Mouse (Mus musculus) heart, embryonic 12.5 days (tissue): ENCODE data around the gene Cotl1. TPM values are rescaled to one million over a fixed set of nuclear protein-coding genes. Genes with fewer than 3 reads are reported as not detected.

ENCODE experiments used
- ATAC-seq: fragments of 200-750 bp; cut with Nextera tagmentation; 2 replicates; pipeline ENCODE4 v1.8.0; 2017; ENCODE audit warnings: moderate TSS enrichment, moderate library complexity; ENCODE audit not compliant: insufficient number of reproducible peaks, low FRiP score
- H3K27ac ChIP-seq: fragments of 300-500 bp; sonication (generic); 2 replicates; pipeline ENCODE4 v1.5.1; 2016; ENCODE audit warnings: mild to moderate bottlenecking, moderate library complexity; ENCODE audit not compliant: poor library complexity, severe bottlenecking
- H3K27me3 ChIP-seq: fragments of 300-500 bp; sonication (generic); replicated peaks from 2 replicates; pipeline ENCODE4 v1.6.1; 2016; ENCODE audit warnings: mild to moderate bottlenecking, moderate library complexity
- H3K36me3 ChIP-seq: fragments of 300-500 bp; sonication (generic); 2 replicates; pipeline ENCODE4 v1.6.1; 2016; ENCODE audit warnings: mild to moderate bottlenecking, moderate library complexity
- H3K4me1 ChIP-seq: fragments of 300-500 bp; sonication (generic); replicated peaks from 2 replicates; pipeline ENCODE4 v1.6.1; 2016; ENCODE audit warnings: mild to moderate bottlenecking
- H3K4me2 ChIP-seq: fragments of 300-500 bp; sonication (generic); 2 replicates; pipeline ENCODE4 v1.6.1; 2016; ENCODE audit warnings: mild to moderate bottlenecking, moderate library complexity
- H3K4me3 ChIP-seq: fragments of 300-500 bp; sonication (generic); 2 replicates; pipeline ENCODE4 v1.5.1; 2016; ENCODE audit warnings: mild to moderate bottlenecking
- H3K9ac ChIP-seq: fragments of 300-500 bp; sonication (generic); 2 replicates; pipeline ENCODE4 v1.6.1; 2016; ENCODE audit warnings: mild to moderate bottlenecking, moderate library complexity
- H3K9me3 ChIP-seq: fragments of 300-500 bp; sonication (generic); replicated peaks from 2 replicates; pipeline ENCODE4 v1.6.1; 2016; ENCODE audit warnings: mild to moderate bottlenecking, moderate library complexity
- WGBS: fragments of 180-500 bp; shearing (Covaris S2); methylation state at CpG from one replicate; pipeline ENCODE4 v1.1.7; 2016; 5-methylcytosine and 5-hydroxymethylcytosine counted together
- polyA plus RNA-seq: library from polyadenylated mRNA; unstranded; fragments of >200 nt; fragmentation: Nextera tagmentation; extraction: Ambion mirVana; gene quantifications from 2 replicates; pipeline ENCODE4 v1.2.1, GENCODE M21; 2016

Gene Cotl1
- polyA plus RNA-seq, 1 experiment from 2014 or later: 40.6 TPM

DNA sequence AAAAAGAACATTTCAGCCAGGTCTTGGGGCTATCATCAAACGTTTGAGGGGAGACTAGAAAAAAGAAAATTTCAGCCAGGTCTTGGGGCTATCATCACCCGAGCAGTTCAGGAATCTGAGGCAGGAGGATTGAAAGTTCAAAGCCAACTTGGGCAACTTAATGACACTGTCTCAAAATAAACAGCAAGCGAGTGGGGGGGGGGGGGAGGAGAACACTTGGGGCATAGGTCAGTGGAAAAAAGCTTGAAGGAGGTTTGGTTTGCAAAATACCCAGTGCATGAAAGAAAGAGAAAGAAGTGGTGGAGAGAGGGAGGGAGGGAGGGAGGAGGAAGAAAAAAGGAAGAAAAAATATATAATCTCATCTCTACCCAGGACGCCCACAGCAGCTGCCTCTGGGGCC, 53.0 kb downstream of the Cotl1 start:
- no peak for ATAC-seq

DNA sequence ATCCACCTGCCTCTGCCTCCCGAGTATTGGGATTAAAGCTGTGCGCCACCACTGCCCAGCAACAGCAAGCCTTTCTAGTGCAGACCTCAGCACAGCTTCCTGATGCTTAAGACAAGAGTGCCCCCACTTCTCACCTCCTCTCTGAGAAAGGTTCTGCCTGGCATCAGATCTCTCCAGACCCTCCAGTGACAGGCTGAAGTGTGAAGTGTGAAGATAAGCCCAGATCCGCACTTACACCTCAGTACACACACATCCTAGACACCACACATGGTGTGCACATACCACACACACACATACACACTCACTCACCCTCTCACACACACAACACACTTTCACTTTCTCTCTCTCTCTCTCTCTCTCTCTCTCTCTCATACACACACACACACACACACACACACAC, 53.5 kb downstream of the Cotl1 start:
- H3K9me3 ChIP-seq: no peaks in the 10 kb centered on the region
- no peak overlapping the region for H3K4me2 ChIP-seq
- no peak overlapping the region for H3K4me3 ChIP-seq
- no peak overlapping the region for H3K9ac ChIP-seq
- H3K4me1 ChIP-seq: peaks cover 30% of the 10 kb centered on the region
- H3K36me3 ChIP-seq: no peaks in the 10 kb centered on the region
- no peak for ATAC-seq
- peaks cover 19% of the 10 kb centered on the region for H3K27me3 ChIP-seq
- H3K27ac ChIP-seq: no peak overlapping the region
- WGBS: 44% methylated on average over 3 of the region's 3 CpGs

More for the DNA sequence above, 53.0 kb downstream of the Cotl1 start:
- Histone ChIP-seq H3K4me2 (no peak overlapping the region), H3K4me3 (no peak overlapping the region), H3K36me3 (no peaks in the 10 kb centered on the region), H3K9ac (no peak overlapping the region), H3K9me3 (no peaks in the 10 kb centered on the region), H3K27me3 (peaks cover 19% of the 10 kb centered on the region), H3K27ac (no peak overlapping the region), H3K4me1 (peaks cover 35% of the 10 kb centered on the region)
- WGBS: 50% methylated on average over 4 of the region's 4 CpGs

GRCm38 (mm10) chr8:119785764-119786405, 54.5 kb downstream of the Cotl1 start:
- Histone ChIP-seq H3K9ac (no peak overlapping the region), H3K4me1 (peaks cover 21% of the 10 kb centered on the region), H3K4me3 (no peak overlapping the region), H3K27me3 (peaks cover 19% of the 10 kb centered on the region), H3K9me3 (no peaks in the 10 kb centered on the region), H3K36me3 (no peaks in the 10 kb centered on the region), H3K27ac (no peak overlapping the region), H3K4me2 (no peak overlapping the region)
- WGBS: 64% methylated on average over 18 of the region's 18 CpGs
- no peak for ATAC-seq

DNA sequence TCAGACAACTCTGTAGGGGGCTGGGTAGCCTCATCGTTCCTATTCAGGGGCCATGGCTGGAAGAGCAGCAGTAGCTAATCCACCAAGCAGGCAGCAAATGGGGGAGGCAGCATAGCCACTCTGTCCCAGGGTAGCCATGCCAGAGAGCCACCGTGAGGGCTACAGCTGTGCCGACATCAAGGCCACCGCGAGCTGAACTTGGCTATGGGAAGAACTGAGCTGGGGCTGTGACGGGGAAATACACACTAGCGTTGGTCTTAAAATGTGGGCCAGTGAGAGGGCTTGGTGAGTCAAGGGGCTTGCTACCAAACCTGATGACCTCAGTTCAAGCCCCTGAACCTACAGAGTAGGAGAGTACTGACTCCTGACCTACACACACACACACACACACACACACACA, 55.7 kb downstream of the Cotl1 start:
- H3K9ac ChIP-seq: no peak overlapping the region
- peaks cover 16% of the 10 kb centered on the region for H3K4me1 ChIP-seq
- ATAC-seq: no peak
- H3K9me3 ChIP-seq: no peaks in the 10 kb centered on the region
- peaks cover 22% of the 10 kb centered on the region for H3K27me3 ChIP-seq
- no peak overlapping the region for H3K4me2 ChIP-seq
- H3K4me3 ChIP-seq: no peak overlapping the region
- no peak overlapping the region for H3K27ac ChIP-seq
- WGBS: 76% methylated on average over 7 of the region's 7 CpGs
- no peaks in the 10 kb centered on the region for H3K36me3 ChIP-seq

DNA sequence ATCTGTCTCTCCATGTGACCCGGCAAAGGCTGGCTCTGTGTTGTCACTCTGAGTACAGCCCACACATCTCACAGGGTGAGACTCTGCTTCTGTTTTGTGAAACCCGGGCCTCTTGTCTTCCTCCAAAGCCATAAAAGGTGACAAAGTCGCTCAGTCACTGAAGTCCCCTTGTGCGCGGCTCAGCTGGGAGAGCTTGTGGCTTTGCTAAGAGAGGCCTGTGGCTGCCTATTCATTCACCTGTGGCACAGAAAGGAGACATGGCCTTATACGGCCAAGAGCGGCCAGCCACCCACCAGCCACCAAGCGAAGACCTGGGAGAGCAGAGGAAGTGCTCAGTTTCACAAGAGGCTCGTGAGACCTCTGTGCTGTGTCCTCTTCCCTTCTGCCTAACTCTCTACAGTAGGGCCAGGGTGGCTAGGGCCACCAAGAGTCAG, 56.2 kb downstream of the Cotl1 start:
- no peak for ATAC-seq
- no peak overlapping the region for H3K27ac ChIP-seq
- 0 out of 2 replicates have a peak overlapping the region, but pooled peaks have one; percentile 29 for H3K9ac ChIP-seq
- WGBS: 37% methylated on average over 9 of the region's 9 CpGs
- peaks cover 16% of the 10 kb centered on the region for H3K4me1 ChIP-seq
- H3K4me3 ChIP-seq: no peak overlapping the region
- no peak overlapping the region for H3K4me2 ChIP-seq
- H3K9me3 ChIP-seq: no peaks in the 10 kb centered on the region
- H3K27me3 ChIP-seq: peaks cover 21% of the 10 kb centered on the region
- no peaks in the 10 kb centered on the region for H3K36me3 ChIP-seq

GRCm38 (mm10) chr8:119783579-119783978, 56.8 kb downstream of the Cotl1 start:
- no peak overlapping the region for H3K4me3 ChIP-seq
- H3K36me3 ChIP-seq: no peaks in the 10 kb centered on the region
- H3K27ac ChIP-seq: no peak overlapping the region
- H3K9me3 ChIP-seq: no peaks in the 10 kb centered on the region
- 67% methylated on average over 6 of the region's 6 CpGs for WGBS
- peaks cover 15% of the 10 kb centered on the region for H3K27me3 ChIP-seq
- peaks cover 22% of the 10 kb centered on the region for H3K4me1 ChIP-seq
- 0 out of 2 replicates have a peak overlapping the region, but pooled peaks have one; percentile 29 for H3K9ac ChIP-seq
- H3K4me2 ChIP-seq: no peak overlapping the region
- no peak for ATAC-seq

GRCm38 (mm10) chr8:119782715-119783114, 57.6 kb downstream of the Cotl1 start:
- no peaks in the 10 kb centered on the region for H3K9me3 ChIP-seq
- ATAC-seq: no peak
- H3K27me3 ChIP-seq: peaks cover 13% of the 10 kb centered on the region
- H3K4me3 ChIP-seq: no peak overlapping the region
- H3K27ac ChIP-seq: no peak overlapping the region
- H3K4me1 ChIP-seq: peaks cover 24% of the 10 kb centered on the region
- no peak overlapping the region for H3K9ac ChIP-seq
- WGBS: 5% methylated on average over 5 of the region's 5 CpGs
- H3K36me3 ChIP-seq: no peaks in the 10 kb centered on the region
- H3K4me2 ChIP-seq: no peak overlapping the region

- Histone ChIP-seq H3K9ac (no peak overlapping the region), H3K9me3 (no peaks in the 10 kb centered on the region), H3K27ac (no peak overlapping the region), H3K4me3 (no peak overlapping the region), H3K4me1 (peaks cover 33% of the 10 kb centered on the region), H3K36me3 (no peaks in the 10 kb centered on the region), H3K27me3 (peaks cover 8% of the 10 kb centered on the region), H3K4me2 (no peak overlapping the region)
- 57% methylated on average over 4 of the region's 4 CpGs for WGBS
- no peak for ATAC-seq
Measured at GRCm38 (mm10) chr8:119781086-119781840, 59.1 kb downstream of the Cotl1 start.

- ATAC-seq: no peak
- Histone ChIP-seq H3K36me3 (no peaks in the 10 kb centered on the region), H3K27me3 (peaks cover 3% of the 10 kb centered on the region; the same call in 1 of the 2 replicates), H3K4me2 (no peak overlapping the region), H3K27ac (no peak overlapping the region), H3K4me3 (no peak overlapping the region), H3K9ac (no peak overlapping the region), H3K4me1 (peaks cover 31% of the 10 kb centered on the region), H3K9me3 (no peaks in the 10 kb centered on the region)
- WGBS: 72% methylated on average over 9 of the region's 9 CpGs
Measured at GRCm38 (mm10) chr8:119780402-119781049, 59.8 kb downstream of the Cotl1 start.

GRCm38 (mm10) chr8:119779013-119779737, 61.2 kb downstream of the Cotl1 start:
- WGBS: 22% methylated on average over 14 of the region's 14 CpGs
- 0 out of 2 replicates have a peak, but pooled peaks have one; percentile 12 for ATAC-seq
- H3K4me2 ChIP-seq: peak overlapping the region; percentile 87
- H3K9ac ChIP-seq: no peak overlapping the region; the same call in 1 of the 2 replicates
- H3K27me3 ChIP-seq: peaks cover 3% of the 10 kb centered on the region; the same call in 1 of the 2 replicates
- peaks cover 26% of the 10 kb centered on the region for H3K4me1 ChIP-seq
- no peaks in the 10 kb centered on the region for H3K36me3 ChIP-seq
- peak overlapping the region; percentile 63; the same call in 1 of the 2 replicates for H3K4me3 ChIP-seq
- peak overlapping the region; percentile 54; the same call in 1 of the 2 replicates for H3K27ac ChIP-seq
- no peaks in the 10 kb centered on the region for H3K9me3 ChIP-seq
